Mouse (Mus musculus) ES-Bruce4 (cell line): ENCODE measurements around the gene Nol4l.

ENCODE experiments used
- CTCF ChIP-seq: IDR thresholded peaks from one replicate; pipeline ENCODE4 v1.8.1; 2011; ENCODE audit warnings: low read depth, low read length
- POLR2A ChIP-seq: IDR thresholded peaks from one replicate; pipeline ENCODE4 v1.8.1; 2011; ENCODE audit warnings: low read length; ENCODE audit not compliant: insufficient read depth

- peak; percentile 32 for TF ChIP-seq CTCF
- TF ChIP-seq POLR2A = no peak
These were observed 12.8 kb downstream of the Nol4l start for GRCm38 (mm10) chr2:153516961-153517360.
